Mouse (Mus musculus) frontal cortex, postnatal 25 days (tissue): Measurements from ENCODE around the gene Rgp1.
"Not testable (repeated sequence)": the region's sequence is repeated elsewhere in the genome, so short reads cannot be mapped to it uniquely, and the experiment has no call there.

ENCODE experiments used
- DNase-seq, 2 experiments: peaks; one replicate each; pipeline ENCODE4 v3.0.0; 2022; ENCODE audit warnings: low spot score in 2 of 2

The Rgp1 gene

DNA sequence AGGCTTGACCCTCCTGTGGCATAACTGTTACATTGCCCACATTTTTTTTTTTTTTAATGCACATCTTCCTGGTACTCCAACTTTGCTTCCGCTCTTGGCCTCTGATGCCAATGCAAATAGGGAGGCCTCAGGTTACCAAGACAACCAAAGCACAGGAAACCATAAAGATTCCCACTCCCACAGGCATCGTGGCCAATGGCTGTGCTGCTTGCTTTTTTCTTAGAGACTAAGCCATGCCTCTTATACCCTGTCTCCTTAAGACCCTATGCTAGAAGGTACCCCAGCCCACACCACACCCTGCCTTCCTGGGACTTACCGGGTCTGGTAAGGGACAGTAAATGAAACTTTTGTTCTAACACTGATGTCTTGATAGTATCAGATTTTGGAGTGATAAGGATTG lies 14.9 kb downstream of the Rgp1 start:
- no peak for DNase-seq

DNA sequence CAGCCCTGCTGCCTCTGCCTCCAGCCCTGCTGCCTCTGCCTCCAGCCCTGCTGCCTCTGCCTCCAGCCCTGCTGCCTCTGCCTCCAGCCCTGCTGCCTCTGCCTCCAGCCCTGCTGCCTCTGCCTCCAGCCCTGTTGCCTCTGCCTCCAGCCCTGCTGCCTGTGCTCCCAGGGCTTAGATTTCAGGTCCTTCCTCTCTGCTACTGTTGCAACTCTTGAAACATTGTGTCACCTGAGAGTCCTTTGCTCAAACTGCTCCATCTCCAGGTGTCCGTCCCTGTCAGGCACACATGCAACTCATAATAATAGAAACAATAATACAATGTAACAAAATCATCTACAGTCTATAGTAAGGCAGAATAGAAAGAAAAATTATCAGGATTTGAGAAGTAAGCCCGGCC lies 18.1 kb downstream of the Rgp1 start:
- not testable (repeated sequence) for DNase-seq

DNA sequence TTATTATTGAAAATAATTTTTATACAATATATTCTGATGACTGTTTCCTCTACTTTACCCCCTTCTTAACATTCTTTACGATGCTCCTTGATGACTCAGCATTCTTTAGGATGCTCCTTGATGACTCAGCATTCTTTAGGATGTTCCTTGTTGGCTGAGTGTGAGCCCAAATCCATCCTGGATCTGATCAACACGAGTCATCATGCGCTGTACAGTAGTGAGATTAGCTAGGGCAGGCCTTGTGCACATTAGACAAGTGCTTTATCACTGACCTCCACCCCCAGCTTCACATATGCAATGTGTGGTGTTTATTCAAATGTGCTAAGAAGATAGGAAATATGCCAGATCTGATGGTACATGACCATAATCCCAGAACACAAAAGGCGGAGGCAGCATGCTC lies 19.7 kb downstream of the Rgp1 start:
- DNase-seq: no peak

DNA sequence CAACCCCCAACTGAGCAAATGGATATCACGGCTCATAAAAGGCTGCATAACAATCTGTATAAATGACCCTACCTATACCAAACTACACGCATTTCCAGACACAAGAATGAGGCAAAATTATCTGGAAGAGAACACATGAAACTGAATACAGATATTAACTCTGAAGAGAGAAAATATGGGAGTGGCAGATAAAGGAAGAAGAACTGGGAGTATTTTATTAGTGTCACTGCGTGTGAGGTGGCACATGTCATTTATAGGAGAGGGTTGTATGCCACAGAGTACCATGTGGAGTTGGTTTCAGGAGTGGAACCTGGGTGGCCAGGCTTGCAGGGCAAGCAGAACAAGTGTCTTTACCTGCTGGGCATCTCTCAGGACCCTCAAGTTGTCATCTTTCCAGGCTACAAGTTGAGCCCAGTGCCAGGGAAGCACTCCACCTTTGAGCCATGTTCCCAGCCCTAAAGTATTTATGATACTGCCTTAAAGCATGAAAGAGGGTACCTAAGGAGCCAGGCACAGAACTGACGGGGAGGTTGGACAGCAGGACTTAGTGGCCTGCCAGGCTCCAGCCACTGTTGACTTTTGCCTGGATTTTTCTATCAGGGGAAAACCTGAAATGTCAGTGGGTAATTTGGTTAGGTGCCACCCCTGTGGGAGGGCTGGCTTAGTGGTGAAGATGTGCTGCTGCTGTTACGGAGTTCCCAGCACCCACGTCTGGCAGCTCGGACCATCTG lies 20.3 kb downstream of the Rgp1 start:
- no peak for DNase-seq

DNA sequence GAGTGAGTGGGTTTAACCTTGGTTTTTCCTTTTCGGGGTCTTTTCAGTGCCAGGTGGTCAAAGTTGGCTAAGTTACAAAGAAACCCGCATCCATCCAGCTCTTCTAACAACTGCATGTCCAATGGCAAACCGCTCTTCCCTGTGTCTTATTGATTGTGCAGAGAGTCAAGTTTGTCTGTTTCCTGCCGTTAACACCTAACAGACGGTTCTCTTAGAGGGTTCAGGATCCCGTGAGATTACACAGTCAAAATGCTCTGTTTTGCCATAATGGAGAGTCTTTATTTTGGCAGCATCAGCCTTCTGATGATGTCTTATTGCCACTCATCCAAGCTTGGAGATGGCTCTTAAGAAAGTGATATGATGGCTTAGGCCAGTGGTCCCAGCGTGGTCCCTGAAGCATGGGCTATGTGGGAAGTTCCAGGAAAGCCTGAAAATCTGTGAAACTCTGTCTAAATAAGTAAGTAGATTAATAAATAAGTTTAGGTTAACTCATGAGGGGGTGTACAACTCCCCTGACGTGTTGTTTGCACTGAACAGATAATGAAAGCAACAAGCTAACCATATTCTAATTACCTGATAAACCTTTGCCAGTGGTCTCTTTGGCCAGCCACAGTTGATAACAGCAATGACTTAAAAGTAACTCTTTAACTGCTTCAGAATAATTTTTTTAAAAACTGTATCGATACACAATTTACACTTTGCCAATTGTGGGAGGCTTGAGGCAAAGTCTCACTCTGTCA lies 21.9 kb downstream of the Rgp1 start:
- no peak for DNase-seq

DNA sequence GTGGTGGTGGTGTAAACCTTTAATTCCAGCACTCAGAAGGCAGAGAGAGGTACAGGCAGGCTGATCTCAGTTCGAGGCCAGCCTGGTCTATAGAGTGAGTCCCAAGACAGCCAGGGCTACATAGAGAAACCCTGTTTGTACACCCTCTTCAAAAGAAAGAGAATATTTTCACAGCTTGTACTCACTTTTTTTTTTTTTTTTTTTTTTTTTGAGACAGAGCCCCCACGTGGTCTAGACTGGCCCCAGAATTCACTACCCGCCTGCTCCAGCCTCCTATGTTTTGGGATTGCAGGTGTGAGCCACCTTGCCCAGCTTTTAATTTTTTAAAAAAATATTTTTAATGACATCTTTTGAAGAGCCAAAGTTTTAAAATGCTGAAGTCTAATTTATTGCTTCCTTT lies 25.6 kb downstream of the Rgp1 start:
- no peak for DNase-seq

DNA sequence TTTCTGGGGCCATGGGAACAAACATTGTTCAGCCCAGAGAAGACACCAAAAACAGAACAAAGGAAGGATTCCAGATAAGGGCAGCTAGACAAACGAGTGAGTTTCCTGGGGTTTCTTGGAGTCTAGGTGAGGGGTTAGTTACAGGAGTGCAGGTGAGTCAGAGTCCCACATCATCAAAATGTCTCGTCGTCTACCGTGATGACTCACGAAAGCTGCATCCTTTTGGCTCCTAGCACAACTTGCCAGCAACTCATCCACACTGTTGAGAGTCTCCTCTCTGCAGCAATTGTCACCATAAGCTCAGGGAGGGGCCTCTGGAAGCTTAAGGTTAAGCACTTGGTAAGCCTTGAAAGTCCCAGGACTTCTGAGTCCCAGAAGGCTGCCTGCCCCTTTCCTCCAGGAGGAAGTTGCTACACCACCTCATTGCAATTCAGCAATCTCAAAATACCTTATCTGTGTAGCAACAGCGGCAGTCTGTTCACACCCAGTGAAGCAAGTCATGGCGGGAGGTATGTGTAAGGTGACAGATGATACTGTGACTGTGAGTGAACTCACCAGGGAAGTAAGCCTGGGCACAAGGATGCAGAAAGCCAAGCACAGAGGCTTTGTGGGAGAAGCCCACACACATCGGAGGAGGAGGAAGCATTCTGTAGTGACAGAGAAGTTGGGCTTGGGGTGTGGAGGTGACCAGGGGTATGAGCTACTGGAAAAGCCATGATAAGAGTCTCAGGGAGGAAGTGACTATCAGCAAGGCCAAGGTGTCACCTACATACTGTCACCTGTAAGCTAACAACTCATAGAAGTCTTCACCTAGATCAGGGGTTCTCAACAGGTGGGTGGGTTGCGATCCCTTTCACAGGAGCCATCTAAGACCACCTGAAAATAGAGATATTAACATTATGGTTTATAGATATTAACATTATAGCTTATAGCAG lies 26.5 kb downstream of the Rgp1 start:
- DNase-seq: no peak

DNA sequence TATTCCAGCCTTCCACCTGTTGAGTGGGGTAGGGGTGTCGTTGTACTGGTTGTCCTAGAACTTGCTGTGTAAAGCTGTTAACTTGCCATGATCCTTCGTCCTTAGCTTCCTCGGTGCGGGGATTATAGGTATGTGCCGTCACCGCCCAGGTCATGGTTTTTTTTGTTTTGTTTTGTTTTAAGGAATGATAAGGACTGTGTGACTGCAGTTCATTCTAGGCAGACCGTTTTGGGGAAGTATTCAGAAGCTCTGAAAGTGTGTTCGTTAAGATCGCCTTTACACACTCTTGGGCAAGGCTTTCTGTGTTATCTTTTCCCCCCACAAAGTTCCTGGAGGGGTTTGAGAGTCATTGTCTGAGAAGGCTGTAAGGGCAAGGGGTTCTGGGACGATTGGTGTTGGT lies 34.0 kb downstream of the Rgp1 start:
- DNase-seq: no peak

DNA sequence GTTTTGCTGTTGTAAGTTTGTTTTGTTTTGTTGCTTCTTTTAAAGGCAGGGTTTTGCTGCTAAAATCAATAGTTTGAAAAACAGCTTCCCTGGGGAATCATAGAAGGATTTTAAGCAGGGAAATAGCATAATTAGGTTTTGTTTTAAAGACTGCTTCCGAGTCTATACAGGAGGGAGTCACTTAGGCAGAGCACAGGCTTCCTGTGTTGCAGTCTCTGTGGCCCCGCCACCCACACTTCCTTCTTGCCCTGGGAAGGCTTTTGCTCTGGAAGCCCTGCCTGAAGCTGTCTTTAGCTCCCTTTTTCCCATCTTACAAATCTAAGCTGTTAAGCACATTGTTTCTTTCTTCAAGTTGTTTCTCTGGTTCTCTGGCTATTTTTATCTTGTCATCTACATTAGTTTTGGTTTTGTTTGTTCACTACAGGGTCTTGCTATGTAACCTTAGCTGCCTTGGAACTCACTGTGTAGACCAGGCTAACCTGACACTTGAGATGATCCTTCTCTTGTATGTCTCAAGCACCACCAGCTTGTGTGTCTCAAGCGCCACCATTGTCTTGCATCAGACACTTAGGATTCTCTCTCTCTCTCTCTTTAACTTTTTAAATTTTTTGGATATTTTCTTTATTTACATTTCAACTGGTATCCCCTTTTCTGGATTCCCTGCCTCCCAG lies 34.7 kb downstream of the Rgp1 start:
- DNase-seq: no peak

DNA sequence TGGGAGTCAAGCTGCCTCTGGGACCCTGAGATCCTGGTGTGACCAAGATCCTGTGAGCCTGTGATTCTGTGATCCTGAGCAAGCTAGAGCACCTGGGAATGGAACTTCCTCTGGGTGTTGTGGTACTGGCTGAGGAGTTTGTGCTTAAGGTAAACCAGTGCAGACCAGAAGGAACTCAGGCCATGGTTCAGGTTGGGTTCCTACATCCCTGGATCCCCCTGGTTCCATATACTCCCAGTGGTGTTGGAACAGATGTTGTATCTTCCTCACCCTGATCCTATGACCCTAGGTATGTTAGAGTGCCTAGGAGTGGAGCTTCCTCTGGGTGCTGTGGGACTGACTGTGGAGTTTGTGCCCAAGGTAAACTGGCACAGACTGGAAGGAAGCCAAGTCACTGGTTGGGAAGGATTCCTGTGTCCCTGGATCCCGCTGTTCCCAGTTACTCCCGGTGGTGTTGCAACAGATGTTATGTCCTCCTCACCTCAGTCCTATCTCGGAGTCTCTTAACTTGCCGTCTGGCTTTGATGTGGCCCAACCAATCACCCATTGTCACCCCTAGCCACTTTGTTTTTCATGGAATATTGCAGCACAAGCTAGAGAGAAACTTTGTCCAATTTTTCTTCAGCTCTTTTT lies 41.7 kb downstream of the Rgp1 start:
- DNase-seq: no peak

DNA sequence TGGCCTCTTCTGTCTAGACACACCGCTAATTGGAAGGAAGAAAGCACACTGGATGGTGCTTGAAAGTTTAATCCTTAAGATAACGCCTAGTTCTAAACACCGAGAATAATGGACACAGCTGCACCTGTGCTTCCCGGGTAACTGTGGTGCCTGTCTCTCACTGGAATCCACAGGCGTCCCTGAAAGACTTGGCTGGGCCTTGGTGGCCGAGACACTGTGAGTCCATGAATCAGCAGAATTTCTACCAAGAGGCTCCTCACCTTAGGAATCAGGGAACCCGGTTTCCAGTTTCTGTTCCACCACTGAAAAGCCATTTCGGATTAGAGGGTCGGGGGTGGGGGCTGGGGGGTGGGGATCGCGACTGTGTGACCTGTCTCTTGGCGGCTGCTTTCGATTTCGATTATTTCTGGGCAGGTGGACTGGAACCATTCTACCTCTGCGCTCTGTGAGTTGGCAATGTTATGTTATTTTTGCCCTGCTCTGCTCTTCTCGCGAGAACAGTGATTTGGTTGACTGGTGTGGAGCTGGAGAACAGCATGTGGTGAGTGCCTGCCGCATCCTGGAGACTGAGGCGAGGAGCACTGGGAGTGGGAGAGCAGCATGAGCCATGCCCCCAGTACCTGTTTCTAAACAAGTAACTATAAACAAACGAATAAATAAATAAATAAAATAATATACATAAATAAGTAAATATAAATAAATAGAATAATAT lies 50.7 kb downstream of the Rgp1 start:
- no peak for DNase-seq

DNA sequence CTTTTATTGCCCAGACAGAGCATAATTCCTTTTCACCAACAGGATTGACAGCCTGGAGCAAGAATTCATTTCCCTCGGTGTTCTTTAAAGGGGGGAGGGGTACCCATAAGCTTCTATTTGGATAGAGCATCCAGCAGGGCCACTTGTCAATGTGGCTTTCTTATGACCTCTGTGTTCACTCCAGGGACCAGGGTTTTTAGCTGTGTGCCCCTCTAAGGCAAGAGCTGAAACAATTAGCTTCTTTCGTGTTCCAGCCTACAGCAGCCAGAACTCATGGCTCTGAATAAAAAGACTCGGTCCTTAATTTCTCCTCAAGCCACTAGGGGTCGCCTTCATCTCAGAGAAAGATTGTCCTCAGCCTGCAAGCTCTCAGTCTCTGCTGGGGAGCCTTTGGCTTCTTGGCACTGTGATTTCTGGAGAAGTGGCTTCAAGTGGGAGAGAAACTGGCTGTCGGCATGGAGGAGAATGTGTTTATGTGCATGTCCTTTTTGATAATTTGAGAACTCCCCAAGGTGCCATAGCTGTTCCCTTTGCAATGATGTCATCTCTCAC lies 51.6 kb downstream of the Rgp1 start:
- DNase-seq: peak; percentile 58 to 80

DNA sequence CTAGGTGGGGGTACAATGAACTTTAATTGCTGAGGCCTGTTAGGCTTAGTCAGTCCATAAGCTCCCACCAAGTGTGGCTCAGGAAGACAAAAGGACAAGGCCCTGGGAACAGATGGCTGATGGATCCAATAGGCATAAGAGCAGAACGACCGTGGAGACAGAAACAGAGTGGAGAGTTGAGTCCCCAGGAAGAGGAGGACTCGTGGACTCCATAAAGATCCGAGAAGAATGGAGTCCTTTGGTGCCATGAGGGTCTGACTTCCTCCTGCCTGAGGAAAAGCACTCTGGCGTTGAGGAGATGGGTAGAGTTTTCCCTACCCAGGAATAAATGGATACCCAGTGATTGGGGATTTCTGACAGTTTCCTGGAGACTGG lies 52.1 kb downstream of the Rgp1 start:
- no peak for DNase-seq

DNA sequence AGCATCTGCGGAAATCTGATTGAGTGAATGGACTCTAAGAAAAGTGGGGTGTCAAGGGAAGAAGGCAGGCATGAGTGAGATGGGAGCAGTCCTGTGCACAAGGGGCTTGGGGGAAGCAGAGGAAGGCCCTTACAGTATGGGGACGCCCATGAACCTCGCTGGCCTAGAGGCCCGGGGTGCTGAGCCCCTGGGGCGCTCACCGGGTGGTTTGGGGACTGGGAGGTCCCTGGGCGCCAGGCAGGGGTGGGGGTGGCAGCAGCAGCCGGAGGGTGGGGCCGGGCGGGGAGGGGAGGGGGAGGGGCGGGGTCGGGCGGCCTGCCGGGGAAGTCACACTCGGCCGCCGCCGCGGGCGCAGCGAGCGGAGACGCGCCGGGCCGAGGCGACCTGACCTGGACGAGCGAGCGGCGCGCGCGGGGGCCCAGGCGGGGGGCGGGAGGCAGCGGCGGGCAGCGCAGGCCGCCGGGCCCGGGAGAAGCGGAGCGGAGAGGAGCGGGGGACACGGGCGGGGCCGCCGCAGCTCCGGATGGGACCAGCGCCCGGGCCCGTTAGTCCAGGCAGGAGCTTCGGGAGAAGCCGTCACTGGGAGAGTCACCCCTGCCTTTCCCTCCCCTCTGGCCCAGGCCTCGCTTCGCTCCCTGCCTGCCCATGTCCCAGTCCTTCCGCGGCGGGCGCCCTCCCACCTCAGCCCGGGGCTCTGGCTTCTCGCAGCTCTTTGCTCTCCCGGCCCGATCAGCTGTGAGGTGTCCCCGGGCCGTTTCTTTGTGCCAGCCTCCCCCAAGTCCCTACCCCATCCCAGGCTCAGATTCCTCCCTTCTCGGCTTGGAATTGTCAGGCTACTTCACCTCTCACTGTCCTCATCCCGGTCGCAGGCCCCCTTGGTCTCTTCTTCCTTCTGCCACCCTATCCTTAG lies 52.8 kb downstream of the Rgp1 start, which contains the start of gene Npr2:
Npr2 (plus strand) TSS at position 890 of the 910 bp plus-strand sequence.
- no peak for DNase-seq

DNA sequence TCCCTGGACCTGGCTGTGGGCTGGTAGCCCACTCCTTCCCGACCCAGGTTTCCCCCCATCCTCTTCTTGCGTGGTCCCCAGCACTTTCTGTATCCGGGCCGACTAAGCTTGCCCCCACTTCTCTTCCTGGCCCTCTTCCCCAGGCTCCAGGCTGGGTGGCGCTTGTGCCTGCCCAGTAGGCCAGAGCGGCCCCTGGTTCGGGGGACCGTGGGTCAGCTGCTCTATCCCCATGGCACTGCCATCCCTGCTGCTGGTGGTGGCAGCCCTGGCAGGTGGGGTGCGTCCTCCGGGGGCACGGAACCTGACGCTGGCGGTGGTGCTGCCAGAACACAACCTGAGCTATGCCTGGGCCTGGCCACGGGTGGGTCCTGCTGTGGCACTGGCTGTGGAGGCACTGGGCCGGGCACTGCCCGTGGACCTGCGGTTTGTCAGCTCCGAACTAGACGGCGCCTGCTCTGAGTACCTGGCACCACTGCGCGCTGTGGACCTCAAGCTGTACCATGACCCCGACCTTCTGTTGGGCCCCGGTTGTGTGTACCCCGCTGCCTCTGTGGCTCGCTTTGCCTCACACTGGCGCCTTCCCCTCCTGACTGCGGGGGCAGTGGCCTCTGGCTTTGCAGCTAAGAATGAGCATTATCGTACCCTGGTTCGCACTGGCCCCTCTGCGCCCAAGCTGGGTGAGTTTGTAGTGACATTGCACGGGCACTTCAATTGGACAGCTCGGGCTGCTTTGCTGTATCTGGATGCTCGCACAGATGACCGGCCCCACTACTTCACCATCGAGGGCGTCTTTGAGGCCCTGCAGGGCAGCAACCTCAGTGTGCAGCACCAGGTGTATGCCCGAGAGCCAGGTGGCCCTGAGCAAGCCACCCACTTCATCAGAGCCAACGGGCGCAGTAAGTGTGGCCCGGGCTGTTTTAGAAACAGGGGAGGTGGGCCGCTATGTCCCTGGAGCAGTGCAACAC lies 53.7 kb downstream of the Rgp1 start:
- DNase-seq: no peak

DNA sequence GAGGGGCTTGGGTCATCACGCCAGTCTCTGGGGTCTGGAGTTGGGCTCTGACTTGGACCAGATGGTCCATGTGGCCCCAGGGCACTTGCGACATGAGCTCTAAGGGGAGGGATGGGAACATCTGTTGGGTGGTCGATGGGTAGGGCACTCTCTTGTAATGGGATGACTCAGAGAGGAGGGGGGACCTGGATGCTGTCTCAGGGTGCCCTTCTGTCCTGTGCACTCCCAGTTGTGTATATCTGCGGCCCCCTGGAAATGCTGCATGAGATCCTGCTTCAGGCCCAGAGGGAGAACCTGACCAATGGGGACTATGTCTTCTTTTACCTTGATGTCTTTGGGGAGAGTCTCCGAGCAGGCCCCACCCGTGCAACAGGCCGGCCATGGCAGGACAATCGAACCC lies 54.8 kb downstream of the Rgp1 start:
- DNase-seq: no peak

DNA sequence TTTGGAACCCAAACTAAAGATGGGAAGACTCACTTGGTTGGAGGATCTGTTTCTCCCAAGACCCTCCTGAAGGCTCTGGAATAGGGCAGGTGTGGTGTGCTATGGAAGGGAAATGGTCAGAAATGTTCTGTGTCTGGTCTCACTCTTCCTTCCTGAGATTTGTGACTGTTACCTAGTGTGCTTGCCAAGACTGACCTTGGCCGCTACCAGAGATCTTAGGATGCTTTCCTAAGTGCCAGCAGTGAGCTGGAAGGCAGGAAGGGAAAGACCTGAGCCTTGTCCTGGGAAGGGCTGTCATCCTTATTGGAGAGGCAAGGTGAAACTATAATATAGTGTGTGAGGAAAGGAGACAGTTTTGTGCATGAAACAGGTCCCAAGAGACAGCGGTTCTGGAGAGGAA lies 55.2 kb downstream of the Rgp1 start:
- no peak for DNase-seq
